Mouse (Mus musculus) frontal cortex, postnatal 36 days (tissue): ENCODE measurements at regions not wholly inside any gene's neighbourhood (a gene's known extent, or its start where the extent isn't known, plus 50 kb on each side); places are given as distances from the start of the nearest gene placed in this dataset.

ENCODE experiments used
- DNase-seq, 2 experiments: peaks; one replicate each; pipeline ENCODE4 v3.0.0; 2022; ENCODE audit warnings: low spot score in 2 of 2

DNA sequence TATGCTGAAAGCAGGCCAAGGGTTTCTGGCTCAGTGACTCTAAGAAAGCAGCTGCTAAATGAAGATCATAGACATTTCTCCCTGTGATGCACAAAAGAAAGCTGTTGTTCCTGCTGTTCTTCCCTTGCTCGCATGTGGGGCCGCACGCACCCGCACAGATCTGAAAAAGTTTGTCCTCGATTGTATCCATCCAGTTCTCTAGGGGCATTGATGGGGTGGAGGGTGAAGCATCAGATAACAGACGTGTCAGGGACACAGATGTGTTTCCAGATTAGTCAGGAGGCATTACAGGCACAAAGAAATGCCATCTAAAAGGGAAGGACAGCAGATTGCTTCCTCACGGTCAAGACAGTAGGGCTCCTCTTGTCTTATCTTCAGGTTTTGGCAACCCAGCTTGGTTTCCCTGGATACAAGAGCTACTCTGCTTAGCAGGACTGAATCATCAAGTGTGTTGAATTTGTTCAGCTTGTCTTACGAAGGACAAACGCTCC is 2001.3 kb downstream of the Pcdh9 start:
- peak; percentile 38 to 52 for DNase-seq

DNA sequence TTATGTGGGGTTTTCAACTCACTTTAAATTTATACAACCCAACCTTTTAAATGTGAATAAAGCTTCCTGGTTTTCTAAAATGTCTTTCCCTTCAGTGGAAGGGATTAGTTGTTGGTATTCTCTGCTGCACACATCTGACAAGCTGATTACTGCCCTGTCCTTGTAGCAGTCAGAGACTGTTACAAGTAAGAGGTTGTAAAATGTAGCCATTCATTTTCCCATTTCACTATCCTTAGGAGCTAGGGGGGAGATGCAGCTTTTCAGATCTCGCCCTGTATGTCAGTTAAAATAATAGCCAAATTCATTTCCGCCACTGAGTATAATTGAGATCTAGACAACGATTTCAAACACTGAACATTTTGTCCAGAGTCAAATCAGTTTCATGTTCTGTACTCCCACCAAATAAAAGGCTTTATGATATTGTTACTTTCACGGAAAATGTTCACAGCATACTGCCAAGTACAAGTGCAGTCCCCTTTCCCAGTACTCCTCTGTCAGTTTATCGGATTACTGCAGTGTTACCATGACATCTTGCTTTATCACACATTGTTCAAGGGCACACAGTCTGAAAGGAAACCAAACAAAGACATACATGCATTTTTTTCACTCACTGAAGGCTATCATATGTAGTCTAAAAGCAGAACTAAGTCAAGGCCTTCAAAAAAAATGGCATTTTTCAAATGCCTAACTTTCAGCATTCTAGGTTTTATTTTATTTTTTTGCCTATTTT is 2024.4 kb downstream of the Pcdh9 start:
- DNase-seq = no peak

DNA sequence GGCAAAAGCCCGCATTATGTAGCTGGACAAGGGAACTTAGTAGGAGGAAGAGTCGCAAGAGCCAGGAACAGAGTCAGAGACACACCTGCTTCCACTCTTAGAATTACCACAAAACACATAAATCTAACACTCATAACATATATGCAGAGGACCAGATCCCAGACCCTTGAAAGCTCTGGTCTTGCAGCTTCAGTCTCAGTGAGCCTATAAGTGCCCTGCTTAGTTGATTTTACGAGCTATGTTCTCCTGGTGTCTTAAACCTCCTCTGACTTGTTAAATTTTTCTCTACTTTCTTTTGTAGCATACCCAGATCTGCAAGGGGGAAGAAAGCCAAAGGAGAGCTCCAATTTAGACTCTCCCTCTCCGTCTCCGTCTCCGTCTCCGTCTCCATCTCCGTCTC is 2038.2 kb downstream of the Pcdh9 start:
- DNase-seq = no peak
